8 mouse cellular contexts compared by ENCODE assay signal in the genomic region with DNA sequence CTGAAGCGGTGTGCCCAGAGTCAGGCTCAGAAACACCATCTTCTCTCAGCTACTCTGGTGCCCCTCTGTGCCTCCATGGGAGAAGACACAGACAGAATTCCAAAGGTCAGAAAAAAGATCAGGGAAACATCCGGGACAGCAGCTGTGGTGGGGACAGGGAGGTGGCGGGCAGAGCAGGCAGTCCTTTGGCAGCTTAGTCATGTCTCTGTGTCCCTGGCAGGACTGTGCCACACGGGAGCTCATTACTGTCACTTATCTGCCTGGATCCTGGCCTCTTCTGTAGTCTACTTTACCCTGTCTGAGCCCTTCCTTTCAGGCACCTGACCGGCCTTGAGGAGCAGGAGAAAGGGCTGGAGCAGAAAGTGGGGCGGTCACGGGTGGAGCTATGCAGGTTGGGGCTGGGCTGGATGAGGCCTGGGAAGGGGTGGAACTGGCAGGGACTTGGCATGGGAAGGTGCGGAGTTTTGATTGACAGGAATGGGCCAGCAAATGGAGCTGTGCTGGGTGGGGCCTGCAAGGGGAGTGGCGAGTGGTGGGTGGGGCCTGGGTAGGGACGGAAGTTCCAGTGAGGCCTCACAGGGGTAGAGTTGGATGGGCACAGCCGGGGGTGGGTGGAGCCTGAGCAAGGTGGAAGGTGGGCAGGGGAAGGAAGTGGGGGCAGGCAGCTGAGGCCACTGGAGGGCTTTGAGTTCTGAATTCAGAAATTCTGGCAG.
A peak's percentile ranks its signal among the peaks of the same experiment; 100 is the strongest.
DNase-seq lines count a peak whose midpoint lies in the region; ATAC-seq lines count a peak whose summit lies in the region.

No protein-coding gene starts in this region.

- no peaks in the 10 kb centered on the region for H3K27me3 ChIP-seq in embryonic facial prominence, embryonic 14.5 days (replicated peaks; ENCODE audit: control insufficient read depth, insufficient read depth, low read length)

- peak; percentile 54 for DNase-seq in ovary, adult 18-20 months (ENCODE audit: low spot score)
- DNase-seq in ovary, postnatal 10 days (ENCODE audit: low spot score) = no peak
- DNase-seq in embryonic facial prominence, embryonic 14.5 days (ENCODE audit: low spot score) = peak; percentile 62
- DNase-seq in heart, postnatal 4 days = peak; percentile 51
- peak; percentile 42 for DNase-seq in large intestine, adult 2 months (ENCODE audit: low read depth, low spot score)
- DNase-seq in lung, postnatal 10 days = peak; percentile 60
- DNase-seq in right cerebral cortex, postnatal 14 days = peak; percentile 43
- DNase-seq in gastrocnemius, postnatal 36 days = no peak

- no peak overlapping the region for H3K4me2 ChIP-seq in embryonic facial prominence, embryonic 14.5 days (ENCODE audit: low read depth, low read length)

- H3K36me3 ChIP-seq in embryonic facial prominence, embryonic 14.5 days (ENCODE audit: control insufficient read depth, insufficient read depth, low read length) = no peaks in the 10 kb centered on the region

- peaks cover 12% of the 10 kb centered on the region for H3K4me1 ChIP-seq in embryonic facial prominence, embryonic 14.5 days (ENCODE audit: control insufficient read depth, insufficient read depth, low read length)

- WGBS in embryonic facial prominence, embryonic 14.5 days = 30% methylated on average over 11 of the region's 11 CpGs
- 22% methylated on average over 11 of the region's 11 CpGs for WGBS in large intestine, adult 2 months

- no peak overlapping the region for H3K9ac ChIP-seq in embryonic facial prominence, embryonic 14.5 days (ENCODE audit: low read depth, low read length)

- no peak overlapping the region for H3K4me3 ChIP-seq in embryonic facial prominence, embryonic 14.5 days (ENCODE audit: low read depth, low read length)

- intact Hi-C loops in gastrocnemius, postnatal 36 days (cut with DNase I) = no loop called here

- no peak overlapping the region for H3K27ac ChIP-seq in embryonic facial prominence, embryonic 14.5 days (replicated peaks; ENCODE audit: low read depth, low read length)

- no peaks in the 10 kb centered on the region for H3K9me3 ChIP-seq in embryonic facial prominence, embryonic 14.5 days (ENCODE audit: control insufficient read depth, low read length)

- peak; percentile 79 for ATAC-seq in embryonic facial prominence, embryonic 14.5 days (ENCODE audit: low read depth)

Comparison
In these comparisons a context has a peak if more than half of its experiments do, and no peak if none do; other contexts are left out.
1. DNase-seq: peak in ovary, adult 18-20 months (single experiment), embryonic facial prominence, embryonic 14.5 days (single experiment), heart, postnatal 4 days (single experiment), large intestine, adult 2 months (single experiment), lung, postnatal 10 days (single experiment) and right cerebral cortex, postnatal 14 days (single experiment); none in ovary, postnatal 10 days (single experiment) and gastrocnemius, postnatal 36 days (0 of 2).